Mouse (Mus musculus) urinary bladder, adult 2 months (tissue): ENCODE results near the gene AC129217.1. TPM values are rescaled to one million over a fixed set of nuclear protein-coding genes. Genes with fewer than 3 reads are reported as not detected.

Experiments used
- DNase-seq: peaks from one replicate; pipeline ENCODE4 v3.0.0; 2022; ENCODE audit warnings: low spot score
- polyA plus RNA-seq: library from polyadenylated mRNA; depleted of rRNA; stranded (reverse); fragments of >200 nt; gene quantifications from 2 replicates; pipeline ENCODE4 v1.2.3, GENCODE M21; 2012; rRNA removed

Gene AC129217.1
- polyA plus RNA-seq, 1 experiment, result 0.40 TPM

- no peak for DNase-seq
Observed at GRCm38 (mm10) chr19:8870838-8871237, 41.3 kb downstream of the AC129217.1 start.

- DNase-seq, result peak; percentile 96
Observed at GRCm38 (mm10) chr19:8871267-8872186, 42.0 kb downstream of the AC129217.1 start, which contains the start of gene Ubxn1. Gene Ubxn1 (plus strand): TSS chr19:8871496.

- no peak for DNase-seq
Observed at GRCm38 (mm10) chr19:8872266-8872840, 42.8 kb downstream of the AC129217.1 start.

- no peak for DNase-seq
Observed at GRCm38 (mm10) chr19:8875031-8875430, 45.5 kb downstream of the AC129217.1 start.

GRCm38 (mm10) chr19:8880311-8881033 lies 50.9 kb downstream of the AC129217.1 start, which contains the start of gene Uqcc3:
Gene Uqcc3 (minus strand): TSS chr19:8880923.
- peak; percentile 79 for DNase-seq

GRCm38 (mm10) chr19:8881034-8881392 lies 51.4 kb downstream of the AC129217.1 start:
- DNase-seq, result no peak

GRCm38 (mm10) chr19:8883616-8884015 lies 54.0 kb downstream of the AC129217.1 start, which contains the start of the genes Lbhd1 and Gm49403:
Gene Lbhd1 (plus strand): TSS chr19:8883732.
Gene Gm49403 (plus strand): TSS chr19:8883930.
- no peak for DNase-seq

- DNase-seq, result no peak
Observed at GRCm38 (mm10) chr19:8886916-8887584, 57.5 kb downstream of the AC129217.1 start.

- no peak for DNase-seq
Observed at GRCm38 (mm10) chr19:8887585-8888463, 58.3 kb downstream of the AC129217.1 start.

GRCm38 (mm10) chr19:8888511-8889385 lies 59.2 kb downstream of the AC129217.1 start, which contains the start of the genes 1810009A15Rik and Gm49416:
Gene 1810009A15Rik (plus strand): TSS chr19:8888853.
Gene Gm49416 (plus strand): TSS chr19:8888926.
- peak; percentile 84 for DNase-seq

Other genes starting within 250 kb of the AC129217.1 start
- not detected in 2 replicates for gene Slc22a8, start 238.5 kb upstream of the AC129217.1 start, polyA plus RNA-seq
- gene Slc22a6, start 211.7 kb upstream of the AC129217.1 start, polyA plus RNA-seq, result not detected in 2 replicates
- 0.04 and 0.06 TPM in 2 replicates for gene Chrm1, start 166.0 kb upstream of the AC129217.1 start, polyA plus RNA-seq
- 103 and 115 TPM in 2 replicates for gene Slc3a2, start 106.4 kb upstream of the AC129217.1 start, polyA plus RNA-seq
- gene Wdr74, start 93.9 kb upstream of the AC129217.1 start, polyA plus RNA-seq, result 37.9 and 45.9 TPM in 2 replicates
- gene 1700092M07Rik, start 89.1 kb upstream of the AC129217.1 start, polyA plus RNA-seq, result 0.19 and 0.28 TPM in 2 replicates
- 96.5 and 99.1 TPM in 2 replicates for gene Stx5a, start 88.4 kb upstream of the AC129217.1 start, polyA plus RNA-seq
- 196 and 275 TPM in 2 replicates for gene Nxf1, start 72.7 kb upstream of the AC129217.1 start, polyA plus RNA-seq
- gene Tmem223, start 58.8 kb upstream of the AC129217.1 start, polyA plus RNA-seq, result 97.8 and 112 TPM in 2 replicates
- 56.9 and 88.4 TPM in 2 replicates for gene Tmem179b, start 55.3 kb upstream of the AC129217.1 start, polyA plus RNA-seq
- 7.7 and 8.4 TPM in 2 replicates for gene Taf6l, start 43.4 kb upstream of the AC129217.1 start, polyA plus RNA-seq
- 63.3 and 81.5 TPM in 2 replicates for gene Polr2g, start 31.2 kb upstream of the AC129217.1 start, polyA plus RNA-seq
- 2.1 and 2.5 TPM in 2 replicates for gene Zbtb3, start 27.2 kb upstream of the AC129217.1 start, polyA plus RNA-seq
- 26.9 and 33.1 TPM in 2 replicates for gene Ttc9c, start 10.4 kb upstream of the AC129217.1 start, polyA plus RNA-seq
- 60.7 and 73.9 TPM in 2 replicates for gene Hnrnpul2, start 9.8 kb upstream of the AC129217.1 start, polyA plus RNA-seq
- 66.7 and 71.0 TPM in 2 replicates for gene Bscl2, start 7.7 kb downstream of the AC129217.1 start, polyA plus RNA-seq
- gene Gng3, start 9.4 kb downstream of the AC129217.1 start, polyA plus RNA-seq, result 0.29 and 0.44 TPM in 2 replicates
- gene Lrrn4cl, start 21.0 kb downstream of the AC129217.1 start, polyA plus RNA-seq, result 18.6 and 20.9 TPM in 2 replicates
- 175 and 179 TPM in 2 replicates for gene Ubxn1, start 41.7 kb downstream of the AC129217.1 start, polyA plus RNA-seq
- 74.7 and 77.6 TPM in 2 replicates for gene Uqcc3, start 51.1 kb downstream of the AC129217.1 start, polyA plus RNA-seq
- gene Lbhd1, start 54.0 kb downstream of the AC129217.1 start, polyA plus RNA-seq, result 3.1 and 4.9 TPM in 2 replicates
- gene Gm49403, start 54.2 kb downstream of the AC129217.1 start, polyA plus RNA-seq, result not detected in 2 replicates
- 56.1 and 65.1 TPM in 2 replicates for gene 1810009A15Rik, start 59.1 kb downstream of the AC129217.1 start, polyA plus RNA-seq
- gene Gm49416, start 59.2 kb downstream of the AC129217.1 start, polyA plus RNA-seq, result 0.10 TPM in 1 of 2 replicates, not detected in the other
- 15.5 and 16.3 TPM in 2 replicates for gene Ints5, start 63.2 kb downstream of the AC129217.1 start, polyA plus RNA-seq
- 98.1 and 104 TPM in 2 replicates for gene Ganab, start 68.3 kb downstream of the AC129217.1 start, polyA plus RNA-seq
- 57.9 and 80.8 TPM in 2 replicates for gene B3gat3, start 90.6 kb downstream of the AC129217.1 start, polyA plus RNA-seq
- 9.4 and 12.3 TPM in 2 replicates for gene Rom1, start 99.6 kb downstream of the AC129217.1 start, polyA plus RNA-seq
- 40.5 and 45.3 TPM in 2 replicates for gene Eml3, start 99.8 kb downstream of the AC129217.1 start, polyA plus RNA-seq
- 29.9 and 47.6 TPM in 2 replicates for gene Mta2, start 112.1 kb downstream of the AC129217.1 start, polyA plus RNA-seq
- 21.8 and 24.1 TPM in 2 replicates for gene Tut1, start 124.1 kb downstream of the AC129217.1 start, polyA plus RNA-seq
- gene Eef1g, start 137.3 kb downstream of the AC129217.1 start, polyA plus RNA-seq, result 398 and 489 TPM in 2 replicates
- 126 and 168 TPM in 2 replicates for gene Ahnak, start 159.5 kb downstream of the AC129217.1 start, polyA plus RNA-seq